Mouse (Mus musculus) brain, embryonic 14.5 days (tissue): ENCODE data around the gene Syf2.

Source experiments
- CTCF ChIP-seq: fragments of 200-500 bp; IDR thresholded peaks from 2 replicates; pipeline ENCODE4 v1.5.1; 2012; ENCODE audit warnings: inconsistent platforms, mild to moderate bottlenecking, moderate library complexity, borderline replicate concordance; ENCODE audit not compliant: insufficient read depth, insufficient read length; ENCODE audit errors: extremely low read depth
- POLR2A ChIP-seq: fragments of 200-500 bp; IDR thresholded peaks from 2 replicates; pipeline ENCODE4 v1.6.1; 2012; ENCODE audit warnings: mild to moderate bottlenecking, inconsistent platforms, borderline replicate concordance; ENCODE audit not compliant: poor library complexity, insufficient read depth, insufficient read length, severe bottlenecking; ENCODE audit errors: extremely low read depth

DNA sequence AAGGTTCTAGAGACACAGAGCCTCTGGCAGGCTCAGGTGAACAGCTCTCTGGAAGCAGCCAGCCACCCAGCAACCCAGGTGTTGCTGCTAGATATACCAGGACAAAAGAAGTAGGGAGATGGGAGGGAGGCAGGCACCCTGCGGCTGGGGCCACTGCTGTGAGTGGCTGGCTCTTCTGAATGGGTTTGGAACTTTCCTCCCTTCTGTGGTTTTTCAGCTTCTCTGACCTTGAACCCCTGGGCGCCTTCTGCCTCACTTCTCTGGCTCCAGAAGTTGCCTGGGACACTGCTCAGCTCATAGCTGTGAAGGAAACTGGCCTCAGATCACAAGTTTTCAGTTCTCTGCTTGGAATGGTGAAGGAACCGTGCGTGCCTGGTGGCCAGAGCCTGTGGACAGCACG is 52.4 kb downstream of the Syf2 start:
- no peak for TF ChIP-seq CTCF
- no peak for TF ChIP-seq POLR2A
